Mouse (Mus musculus): Measurements from ENCODE around the gene Nmur1. TPM values are rescaled to one million over a fixed set of nuclear protein-coding genes. Genes with fewer than 3 reads are reported as not detected.

The Nmur1 gene
- polyA plus RNA-seq, 1 experiment, result 0.21 TPM

DNA sequence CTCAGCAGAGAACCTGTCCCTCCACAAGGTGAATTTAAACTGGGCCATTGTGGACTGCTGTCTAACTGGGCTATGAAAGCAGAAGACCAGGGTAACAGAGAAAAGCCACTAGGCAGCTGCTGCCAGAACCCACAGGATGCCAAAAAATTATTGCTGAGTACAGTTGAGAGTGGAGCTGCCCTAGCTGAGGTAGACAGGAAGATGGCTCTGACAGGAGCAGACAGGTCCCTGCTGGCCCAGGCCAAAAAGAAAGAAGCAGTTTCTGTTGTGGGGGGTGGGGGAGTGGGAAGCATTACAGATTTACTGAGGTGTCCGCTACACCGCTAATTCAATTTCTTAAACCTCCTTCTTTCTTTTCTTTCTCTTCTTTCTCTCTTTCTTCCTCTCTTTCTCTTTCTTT is 16.6 kb downstream of the Nmur1 start:
- no peak for DNase-seq (ENCODE audit: low spot score)

DNA sequence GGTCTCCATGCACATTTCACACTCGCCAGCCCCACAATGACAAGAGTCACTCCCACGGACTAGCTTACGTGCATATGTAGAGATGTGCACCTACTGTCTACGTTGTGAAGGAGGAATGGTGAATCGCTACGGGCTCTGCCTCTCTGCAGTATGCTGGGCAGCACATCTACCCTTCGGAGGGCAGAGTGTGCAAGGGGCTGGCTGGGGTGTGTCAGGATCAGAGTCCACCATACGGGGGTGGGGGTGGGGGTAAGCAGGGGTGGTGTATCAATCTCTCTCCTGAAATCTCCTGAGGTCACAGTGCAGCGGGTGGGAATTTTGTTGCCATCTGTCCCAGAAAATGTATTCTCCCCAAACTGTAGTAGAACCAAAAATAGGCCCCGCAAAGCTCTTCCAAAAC is 17.5 kb downstream of the Nmur1 start:
- no peak for DNase-seq (ENCODE audit: low spot score)

DNA sequence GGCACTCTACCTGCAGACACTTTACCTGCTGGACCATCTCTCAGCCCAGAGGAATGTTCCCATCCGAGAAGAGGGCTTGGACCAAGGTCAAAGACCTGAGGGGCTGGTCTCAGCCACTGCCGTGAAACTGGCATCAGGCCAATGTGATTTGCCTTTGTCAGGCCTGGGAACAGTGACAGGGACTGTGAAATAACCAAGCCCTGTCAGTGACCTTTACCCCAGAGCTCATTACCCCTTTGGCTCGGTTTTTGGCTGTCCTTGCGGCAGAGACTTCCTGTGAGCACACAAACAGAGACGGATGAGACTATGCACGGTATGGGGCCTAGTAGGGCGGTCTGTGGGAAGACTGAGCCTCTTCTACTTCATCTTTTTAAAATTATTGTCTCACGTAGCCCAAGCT is 19.1 kb downstream of the Nmur1 start:
- DNase-seq (ENCODE audit: low spot score), result no peak

DNA sequence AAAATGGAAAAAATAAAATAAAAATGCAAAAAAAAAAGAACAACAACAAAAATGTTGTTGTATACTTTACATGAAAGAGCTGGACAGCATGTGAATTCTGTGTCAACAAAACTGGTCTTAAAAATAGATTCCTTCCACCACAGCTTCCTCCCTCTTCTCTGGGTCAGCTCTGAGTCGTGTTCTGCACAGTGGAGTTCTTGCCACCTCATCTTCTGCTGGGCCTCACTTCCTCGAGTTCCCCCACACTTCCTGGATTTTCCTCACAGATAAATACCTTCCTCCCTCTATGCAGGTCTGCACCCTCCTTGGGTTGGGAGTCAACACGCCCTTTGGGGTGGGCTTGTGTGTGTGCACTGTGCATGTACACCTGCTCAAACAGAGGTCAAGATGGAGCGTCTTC is 19.7 kb downstream of the Nmur1 start:
- no peak for DNase-seq (ENCODE audit: low spot score)

DNA sequence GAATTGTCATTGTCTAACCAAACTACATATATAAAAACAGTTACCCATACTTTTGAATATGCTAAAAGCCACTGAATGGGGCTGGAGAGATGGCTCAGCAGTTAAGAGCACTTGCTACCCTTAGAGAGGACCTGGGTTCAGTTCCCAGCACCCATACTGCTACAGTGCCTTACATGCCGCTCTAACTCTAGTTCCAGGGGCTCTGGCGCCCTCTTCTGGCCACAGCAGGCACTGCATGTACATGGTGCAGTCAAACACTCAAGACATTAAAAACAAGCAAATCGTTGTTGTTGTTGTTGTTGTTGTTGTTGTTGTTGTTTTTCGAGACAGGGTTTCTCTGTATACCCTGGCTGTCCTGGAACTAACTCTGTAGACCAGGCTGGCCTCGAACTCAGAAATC is 21.2 kb downstream of the Nmur1 start:
- no peak for DNase-seq (ENCODE audit: low spot score)

DNA sequence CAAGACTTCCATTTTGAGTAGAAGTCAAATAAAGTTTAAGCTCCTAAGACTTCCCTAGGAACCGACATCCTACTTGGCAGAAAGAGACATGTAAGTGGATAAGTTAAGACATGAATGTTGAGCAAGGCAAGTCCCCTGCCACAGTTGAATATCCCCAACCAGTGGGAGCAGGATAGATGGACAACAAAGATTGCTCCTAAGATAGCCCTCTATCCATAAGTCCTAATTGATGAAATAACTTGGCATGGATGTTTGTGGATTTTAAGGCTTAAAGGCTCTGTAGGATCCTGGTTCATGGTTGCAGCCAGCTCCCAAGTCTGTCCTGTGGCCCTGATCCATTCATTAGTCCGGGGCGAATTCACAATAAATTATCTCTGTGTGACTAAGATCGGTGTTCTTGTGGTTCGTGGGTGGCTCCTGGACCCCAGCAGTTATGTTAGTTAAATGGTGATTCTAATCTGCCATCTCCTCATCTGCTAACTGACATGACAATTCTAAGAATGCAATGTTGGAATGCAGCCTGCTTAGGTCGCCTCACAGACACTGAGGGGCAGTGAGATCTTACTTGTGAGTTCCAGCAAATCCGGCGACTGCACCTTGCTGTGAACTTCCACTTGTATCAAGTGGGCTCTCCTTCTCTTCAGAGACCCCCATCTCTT is 25.8 kb downstream of the Nmur1 start:
- no peak for DNase-seq (ENCODE audit: low spot score)

DNA sequence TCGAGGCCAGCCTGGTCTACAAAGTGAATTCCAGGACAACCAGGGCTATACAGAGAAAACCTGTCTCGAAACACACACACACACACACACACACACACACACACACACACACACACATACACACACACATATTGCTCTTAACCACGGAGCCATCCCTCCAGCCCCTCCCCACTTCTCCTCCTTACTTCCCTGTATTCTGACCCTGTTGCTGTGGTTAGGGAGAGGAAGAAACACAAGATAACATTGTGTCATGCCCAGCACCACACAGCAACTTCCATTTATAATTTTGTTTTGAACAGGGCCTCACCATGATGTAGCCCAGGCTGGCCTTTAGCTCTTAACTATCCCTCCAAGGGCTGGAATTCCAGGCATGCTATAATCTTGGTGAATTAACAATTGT is 26.7 kb downstream of the Nmur1 start:
- DNase-seq (ENCODE audit: low spot score), result no peak

DNA sequence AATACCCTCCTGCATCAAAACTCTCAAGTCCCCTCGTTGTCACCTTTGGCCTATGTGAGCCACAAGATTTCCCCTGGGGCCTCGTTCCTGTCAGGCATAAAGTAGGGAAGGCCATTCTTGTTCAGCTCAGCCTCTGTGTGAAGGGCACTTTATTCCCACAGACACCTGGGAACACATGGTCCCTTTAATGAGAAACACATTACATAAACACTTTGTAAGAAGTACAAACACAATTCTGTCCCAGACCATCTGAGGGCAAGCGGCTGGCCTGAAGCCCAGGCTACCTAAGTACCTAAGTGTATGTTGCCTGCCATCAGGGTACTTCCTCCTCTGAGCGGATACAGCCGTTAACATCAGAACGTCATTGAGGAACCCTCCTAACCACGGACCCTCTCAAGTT is 27.8 kb downstream of the Nmur1 start:
- no peak for DNase-seq (ENCODE audit: low spot score)

DNA sequence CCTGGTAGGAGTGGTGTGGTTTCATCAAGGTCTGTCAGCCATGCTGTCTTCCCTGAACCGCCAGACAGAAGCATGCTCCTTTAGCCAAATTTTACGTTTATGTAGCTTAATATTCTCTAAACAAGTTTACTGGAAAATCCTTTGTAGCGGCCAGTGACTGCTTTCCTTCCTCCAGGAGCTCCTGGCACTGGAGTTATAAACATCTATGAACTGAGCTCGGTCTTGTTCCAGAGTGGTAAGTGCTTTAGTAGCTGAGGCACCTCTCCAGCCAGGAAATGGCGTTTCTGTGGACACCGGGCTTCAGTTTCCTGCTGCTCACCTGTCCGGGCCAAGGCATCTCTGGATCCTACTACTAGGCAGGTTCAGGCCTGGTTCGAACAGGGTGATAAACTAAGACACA is 28.4 kb downstream of the Nmur1 start:
- no peak for DNase-seq (ENCODE audit: low spot score)

DNA sequence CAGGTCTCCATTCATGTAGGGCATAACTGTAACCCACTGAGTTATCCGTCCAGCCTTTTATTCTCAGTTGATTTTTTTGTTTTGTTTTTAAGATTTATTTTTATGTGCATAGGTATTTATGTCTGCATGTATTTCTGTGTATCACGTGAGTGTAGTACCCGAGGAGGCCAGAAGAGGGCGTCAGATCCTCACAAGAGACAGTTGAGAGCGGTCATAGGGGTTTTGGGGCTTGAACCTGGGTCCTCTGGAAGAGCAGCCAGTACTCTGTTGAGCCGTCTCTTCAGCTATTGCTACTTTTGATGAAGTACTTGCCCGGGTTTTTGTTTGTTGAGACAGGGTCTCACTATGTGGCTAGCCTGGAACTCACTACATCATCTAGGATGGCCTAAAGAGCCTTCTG is 30.1 kb downstream of the Nmur1 start:
- no peak for DNase-seq (ENCODE audit: low spot score)

DNA sequence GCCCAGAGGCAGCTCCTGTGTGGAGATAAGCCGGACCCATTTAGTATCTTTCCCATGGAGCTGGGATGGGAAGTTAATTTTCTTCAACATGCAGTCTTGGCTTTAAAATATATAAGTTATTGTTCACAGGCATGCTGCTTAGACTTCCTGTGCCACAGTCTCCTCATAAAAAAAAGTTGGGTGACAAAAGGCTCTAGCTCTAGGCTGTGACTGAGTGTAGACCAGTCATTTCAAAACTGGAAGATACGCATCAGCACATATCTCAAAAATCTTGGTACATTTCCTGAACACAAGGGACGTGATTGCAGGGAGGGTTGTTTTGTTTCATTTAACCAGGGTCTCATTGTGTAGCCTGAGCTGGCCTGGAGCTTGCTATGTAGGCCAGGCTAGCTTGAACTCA is 31.8 kb downstream of the Nmur1 start:
- no peak for DNase-seq (ENCODE audit: low spot score)

DNA sequence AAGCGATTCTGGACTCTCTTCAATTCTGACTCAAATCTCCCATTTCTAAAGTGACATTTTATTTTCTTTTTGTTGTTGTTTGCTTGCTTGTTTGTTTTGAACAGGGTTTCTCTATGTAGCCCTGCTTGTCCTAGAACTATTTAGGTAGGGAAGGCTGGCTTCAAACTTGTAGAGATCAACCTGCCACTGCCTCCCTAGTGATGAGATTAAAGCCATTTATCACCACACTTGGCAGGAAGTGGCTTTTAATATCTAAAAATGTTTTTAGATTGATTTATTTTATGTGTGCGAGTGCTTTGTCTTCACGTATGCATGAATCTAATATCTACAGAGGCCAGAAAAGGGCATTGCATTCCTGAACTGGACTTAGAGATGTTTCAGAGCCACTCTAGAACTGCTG is 32.8 kb downstream of the Nmur1 start:
- DNase-seq (ENCODE audit: low spot score), result no peak

DNA sequence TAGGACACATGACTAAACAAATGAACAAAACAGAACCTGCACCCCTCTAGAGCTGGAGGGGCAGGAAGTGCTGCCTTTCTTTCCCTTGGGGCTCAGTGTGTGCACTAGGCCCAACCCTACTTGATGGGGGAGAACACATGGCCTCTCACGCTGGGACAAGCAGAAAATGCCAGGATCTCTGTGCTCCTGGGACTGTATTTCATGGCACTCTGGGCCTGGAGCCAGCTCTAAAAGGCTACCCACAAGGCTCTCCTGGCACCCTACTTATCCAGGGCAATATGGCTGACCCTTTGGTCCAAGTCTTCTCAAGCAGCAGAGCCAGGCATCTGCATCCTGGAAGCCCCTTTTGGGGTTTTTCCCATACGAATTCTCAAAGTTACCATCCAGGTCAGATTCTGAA is 34.6 kb downstream of the Nmur1 start:
- no peak for DNase-seq (ENCODE audit: low spot score)

DNA sequence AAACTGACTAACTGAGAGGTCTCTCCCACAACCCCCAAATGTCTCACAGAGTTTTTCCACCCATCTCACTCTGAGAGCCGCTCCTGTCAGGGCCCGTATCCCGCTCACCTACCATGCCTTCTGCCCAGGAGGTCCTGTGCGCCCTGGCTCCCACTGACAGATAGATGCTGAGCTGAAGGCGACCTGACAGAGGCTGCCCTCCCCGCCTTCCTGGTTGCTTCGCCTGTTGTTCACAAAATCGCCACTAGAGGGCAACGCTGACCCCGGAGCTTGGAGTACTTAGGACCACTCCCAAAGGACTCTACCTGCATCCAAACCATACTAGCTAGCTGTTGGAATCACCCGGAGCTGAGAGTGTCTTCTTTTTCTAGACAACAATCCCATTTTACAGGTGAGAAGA is 36.8 kb downstream of the Nmur1 start:
- DNase-seq (ENCODE audit: low spot score), result peak; percentile 42

DNA sequence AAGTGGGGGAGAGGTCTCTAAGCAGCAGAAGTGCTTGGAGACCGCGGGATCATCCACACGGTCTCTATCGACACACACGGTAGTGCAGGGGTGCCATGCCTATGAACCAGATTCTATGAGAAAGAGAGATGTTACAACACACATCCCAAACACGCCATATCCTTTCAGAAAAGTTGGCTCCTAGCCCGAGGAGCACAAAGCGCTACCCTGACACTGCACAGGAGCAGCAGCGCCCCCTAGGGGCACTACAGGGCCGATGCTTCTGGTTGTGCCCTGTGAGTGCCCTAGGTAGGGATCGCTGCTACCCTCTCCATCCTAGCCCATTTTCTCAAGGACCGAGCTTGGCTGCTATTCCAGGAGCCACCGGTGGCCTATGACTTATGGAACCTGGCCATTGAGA is 45.0 kb downstream of the Nmur1 start:
- DNase-seq (ENCODE audit: low spot score), result no peak

DNA sequence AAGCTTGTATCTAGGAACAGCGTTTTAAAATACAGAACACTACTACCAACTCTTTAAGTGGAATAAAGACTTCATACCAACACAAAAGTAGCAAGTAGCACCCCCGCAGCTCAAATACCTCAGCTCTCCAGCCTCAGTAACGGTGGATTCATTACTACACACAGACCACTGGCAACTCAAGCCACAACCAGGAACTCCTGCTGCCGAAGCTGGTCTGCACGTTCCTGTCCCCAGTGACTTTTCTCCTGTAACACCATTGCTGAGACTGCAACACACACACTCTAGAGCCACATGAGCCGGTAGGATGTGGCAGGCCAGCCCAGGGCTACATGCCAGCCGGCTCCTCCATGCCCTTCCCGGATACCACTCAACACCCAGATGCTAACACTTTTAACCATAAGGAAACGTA is 46.9 kb downstream of the Nmur1 start:
- DNase-seq (ENCODE audit: low spot score), result no peak

DNA sequence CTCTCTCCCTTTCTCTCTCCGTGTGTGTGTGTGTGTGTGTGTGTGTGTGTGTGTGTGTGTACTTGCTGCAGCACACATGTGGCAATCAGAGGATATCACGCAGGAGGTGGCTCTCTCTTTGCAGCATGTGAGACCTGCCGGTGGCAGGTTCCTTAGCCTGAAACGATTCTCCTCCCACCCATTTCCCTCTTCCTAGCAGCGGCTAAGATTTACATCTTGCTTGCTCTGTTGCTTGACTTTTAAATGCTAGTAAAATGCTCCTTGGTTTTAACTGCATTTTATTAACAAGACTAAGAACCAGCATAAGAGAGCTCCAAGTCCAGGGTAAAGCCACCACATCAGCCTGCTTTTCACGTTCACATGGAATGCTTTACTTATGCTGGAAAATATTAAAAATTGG is 47.4 kb downstream of the Nmur1 start:
- no peak for DNase-seq (ENCODE audit: low spot score)

DNA sequence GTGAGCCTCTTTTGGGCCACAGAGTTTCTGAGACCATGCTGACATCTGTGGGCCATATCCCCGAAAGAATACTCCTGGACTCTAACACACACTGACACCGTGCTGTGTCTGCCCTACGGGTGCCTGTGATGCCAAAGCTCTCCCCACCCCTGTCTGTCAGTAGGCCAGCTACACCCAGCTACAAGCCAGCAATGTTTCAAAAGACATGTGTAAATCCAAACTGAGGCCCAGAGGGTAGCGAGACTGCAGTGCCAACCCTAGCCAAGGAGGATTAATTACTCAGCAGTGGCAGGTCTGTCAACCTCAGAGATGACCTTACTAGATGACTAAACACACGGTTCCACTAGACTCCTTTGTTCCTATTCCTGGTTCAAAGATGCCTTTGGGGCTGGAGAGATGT is 49.7 kb downstream of the Nmur1 start:
- no peak for DNase-seq (ENCODE audit: low spot score)

DNA sequence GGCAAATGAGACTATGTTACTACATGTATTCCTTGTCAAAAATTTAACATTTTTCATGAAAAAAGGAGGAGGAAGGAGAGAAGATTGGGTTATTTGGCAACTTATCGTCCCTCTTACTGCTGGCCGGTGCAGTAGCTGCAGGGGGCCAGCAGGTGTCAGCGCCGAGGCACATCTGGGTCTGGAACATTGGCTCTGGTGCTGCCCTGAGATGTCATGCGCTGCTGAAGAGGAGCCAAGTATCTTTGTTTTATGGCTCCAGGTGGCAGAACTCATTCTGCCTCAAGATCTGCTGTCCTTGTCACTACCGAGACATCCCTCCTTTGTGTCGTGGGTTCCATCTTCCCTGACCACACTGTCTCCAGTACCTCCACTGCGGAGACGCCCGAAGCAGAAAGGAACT is 54.0 kb downstream of the Nmur1 start:
- DNase-seq (ENCODE audit: low spot score), result no peak

DNA sequence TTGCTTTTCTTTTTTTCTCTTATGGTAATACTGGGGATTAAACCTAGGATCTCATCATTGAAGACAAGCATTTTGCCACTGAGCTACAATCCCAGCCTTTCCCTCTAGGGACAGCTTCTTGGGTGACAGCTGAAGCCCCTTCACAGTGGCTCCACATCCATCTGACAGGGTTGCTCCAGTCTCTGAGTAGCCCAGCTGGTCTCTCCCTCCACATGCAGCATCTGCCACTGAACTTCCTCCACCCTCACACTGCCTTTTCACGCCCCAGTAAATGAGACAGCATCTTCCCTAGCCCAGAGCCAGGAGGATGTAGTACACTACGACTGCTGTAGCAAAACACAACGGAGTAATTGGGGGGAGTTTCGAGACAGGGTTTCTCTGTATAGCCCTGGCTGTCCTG is 57.9 kb downstream of the Nmur1 start:
- DNase-seq (ENCODE audit: low spot score), result no peak

DNA sequence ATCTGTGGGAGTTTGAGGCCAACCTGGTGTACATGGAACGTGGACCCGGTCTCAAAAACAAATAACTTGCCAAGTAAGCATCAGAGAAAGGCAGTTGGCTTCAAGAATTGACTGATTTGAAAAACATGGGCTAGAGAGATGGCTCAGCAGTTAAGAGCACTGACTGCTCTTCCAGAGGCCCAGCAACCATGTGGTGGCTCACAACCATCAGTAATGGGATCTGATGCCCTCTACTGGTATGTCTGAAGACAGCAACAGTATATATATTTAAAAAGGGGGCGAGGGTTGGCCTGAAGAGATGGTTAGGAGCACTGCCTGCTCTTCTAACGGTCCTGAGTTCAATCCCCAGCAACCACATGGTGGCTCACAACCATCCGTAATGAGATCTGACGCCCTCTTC is 62.4 kb downstream of the Nmur1 start:
- no peak for DNase-seq (ENCODE audit: low spot score)

DNA sequence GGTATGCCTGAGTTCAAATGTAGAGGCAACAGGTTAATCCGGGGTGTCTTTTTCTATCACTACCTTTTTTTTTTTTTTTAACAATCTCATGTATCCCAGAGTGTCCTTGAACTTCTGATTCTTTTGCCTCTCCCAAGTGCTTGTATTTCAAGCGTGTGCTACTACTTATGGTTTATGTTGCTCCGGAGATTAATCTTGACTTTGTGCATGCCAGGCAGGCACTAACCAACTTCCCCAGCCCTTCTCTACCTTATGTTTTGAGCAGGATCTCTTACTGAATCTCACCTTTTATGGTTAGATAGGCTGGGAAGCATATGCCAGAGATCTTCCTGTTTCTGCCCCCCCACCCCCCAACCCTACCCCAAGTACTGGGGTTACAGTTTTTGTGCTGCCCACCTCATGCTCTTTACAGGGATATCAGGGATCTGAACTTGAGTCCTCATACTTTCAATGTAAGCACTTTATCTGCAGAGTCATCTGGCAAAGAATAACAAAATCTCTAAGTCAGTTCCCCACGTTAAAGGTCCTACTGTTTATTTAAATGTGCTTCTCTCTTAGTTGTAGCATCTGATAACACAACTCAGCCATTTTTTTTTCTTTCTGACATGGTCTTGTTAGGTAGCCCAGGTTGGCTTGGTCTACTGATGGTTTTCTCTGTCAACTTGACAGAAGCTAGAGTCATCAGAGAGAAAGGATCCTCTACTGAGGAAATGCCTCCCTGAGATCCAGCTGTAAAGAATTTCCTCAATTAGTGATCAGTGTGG is 64.0 kb downstream of the Nmur1 start:
- no peak for DNase-seq (ENCODE audit: low spot score)

DNA sequence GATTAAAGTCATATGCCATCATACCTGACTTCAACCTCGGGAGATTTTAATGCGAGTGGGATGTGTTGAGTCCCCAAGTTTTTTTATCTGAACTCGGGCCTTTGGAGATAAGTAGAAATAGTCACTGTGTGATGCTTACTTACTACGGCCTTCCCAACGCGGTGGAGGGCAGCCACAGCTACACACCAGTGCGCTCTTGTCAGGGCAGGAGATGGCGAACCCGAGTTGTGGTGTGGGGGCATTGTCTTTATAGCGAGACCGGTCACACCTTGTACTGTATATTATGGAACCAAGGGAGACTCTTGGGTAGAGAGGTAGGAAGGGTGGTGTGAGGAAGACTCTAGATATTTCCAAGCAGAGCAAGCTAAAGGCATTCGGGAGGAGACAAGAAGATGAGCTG is 65.6 kb downstream of the Nmur1 start:
- no peak for DNase-seq (ENCODE audit: low spot score)

DNA sequence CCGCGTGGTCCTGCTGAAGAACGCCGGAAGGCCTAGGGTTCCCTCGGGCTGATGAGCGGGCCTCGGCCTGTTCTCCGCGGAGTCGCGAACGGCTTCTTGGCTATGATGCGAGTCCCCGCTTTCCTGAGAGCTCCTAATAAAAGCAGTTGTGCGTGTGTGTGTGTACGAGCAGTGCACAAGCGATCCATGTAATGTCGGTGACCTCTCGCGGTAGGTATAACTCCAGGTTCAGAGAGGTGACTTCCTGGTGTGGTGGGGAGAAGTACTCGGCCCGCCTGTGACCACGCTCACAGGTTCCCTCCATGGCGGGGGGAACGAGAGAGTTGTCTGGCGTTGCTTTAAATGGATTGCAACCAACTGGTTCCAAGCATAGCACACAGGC is 66.2 kb downstream of the Nmur1 start:
- no peak for DNase-seq (ENCODE audit: low spot score)

All from urinary bladder, adult 2 months (tissue).